Mouse (Mus musculus): Measurements from ENCODE around the gene Gm12185. TPM values are rescaled to one million over a fixed set of nuclear protein-coding genes. Genes with fewer than 3 reads are reported as not detected.
"Not testable (repeated sequence)": the region's sequence is repeated elsewhere in the genome, so short reads cannot be mapped to it uniquely, and the experiment has no call there.

The Gm12185 gene
- polyA plus RNA-seq (2012; rRNA removed), result 0.58 and 1.5 TPM in 2 replicates

DNA sequence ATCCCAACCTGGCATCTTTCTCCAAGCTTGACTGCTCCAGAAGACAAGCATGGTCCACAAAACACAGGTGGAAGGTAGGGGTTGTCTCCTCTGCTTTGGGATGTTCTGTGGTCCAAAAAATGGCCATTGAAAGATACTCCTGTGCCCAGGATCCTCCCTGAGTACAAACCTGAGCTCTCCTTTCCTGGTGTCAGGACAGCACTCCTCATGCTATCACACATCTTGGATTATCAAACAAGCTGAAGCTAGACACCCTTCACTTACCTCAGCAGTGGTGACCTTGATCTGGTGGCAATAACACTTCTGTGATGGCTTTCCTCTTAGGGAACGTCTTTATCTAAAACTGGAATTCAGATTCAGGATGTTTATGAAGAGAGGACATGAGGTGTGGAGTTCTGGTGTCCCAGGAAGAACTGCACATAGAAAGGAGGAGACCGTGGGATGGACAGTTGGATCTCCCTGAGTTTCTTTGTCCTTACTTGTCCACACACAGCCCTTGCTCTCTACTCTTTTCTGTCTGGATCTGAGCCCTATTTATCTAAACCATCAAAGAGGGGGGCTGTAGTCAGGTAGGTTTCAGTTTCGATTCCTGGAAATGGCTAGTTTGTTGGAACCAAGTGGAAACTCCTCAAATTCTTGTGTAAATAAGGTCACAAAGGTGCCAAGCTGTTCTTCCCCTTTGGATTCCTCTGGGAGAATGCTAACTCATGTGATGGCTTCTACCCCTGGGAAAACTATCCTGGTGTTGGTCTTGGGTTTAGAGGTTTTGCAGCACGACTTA lies at the start of gene Gm12185:
TSS of gene Gm12185 (minus strand) at position 487 of the 781 bp plus-strand sequence.
- DNase-seq (ENCODE audit: low spot score), result not testable (repeated sequence)

DNA sequence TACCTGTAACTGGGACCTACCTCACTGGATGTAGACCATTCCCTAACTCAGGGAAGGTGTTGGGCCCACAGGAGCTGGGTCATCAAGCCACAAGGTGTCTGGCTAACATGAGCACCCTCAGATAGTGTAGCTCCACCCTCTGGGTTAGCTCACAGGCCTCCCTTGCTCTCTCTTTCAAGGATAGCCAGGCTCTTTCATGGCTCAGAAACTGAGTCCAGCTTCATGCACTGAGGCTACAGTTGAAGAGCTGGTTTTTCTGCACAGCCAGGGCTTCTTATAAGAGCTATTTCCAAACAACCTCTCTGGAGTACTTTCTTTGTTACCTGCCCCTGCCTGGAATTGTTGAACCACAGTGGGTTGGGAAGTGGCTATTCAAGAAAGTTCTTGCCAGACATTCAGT lies 20.0 kb upstream of the Gm12185 start:
- not testable (repeated sequence) for DNase-seq (ENCODE audit: low spot score)

DNA sequence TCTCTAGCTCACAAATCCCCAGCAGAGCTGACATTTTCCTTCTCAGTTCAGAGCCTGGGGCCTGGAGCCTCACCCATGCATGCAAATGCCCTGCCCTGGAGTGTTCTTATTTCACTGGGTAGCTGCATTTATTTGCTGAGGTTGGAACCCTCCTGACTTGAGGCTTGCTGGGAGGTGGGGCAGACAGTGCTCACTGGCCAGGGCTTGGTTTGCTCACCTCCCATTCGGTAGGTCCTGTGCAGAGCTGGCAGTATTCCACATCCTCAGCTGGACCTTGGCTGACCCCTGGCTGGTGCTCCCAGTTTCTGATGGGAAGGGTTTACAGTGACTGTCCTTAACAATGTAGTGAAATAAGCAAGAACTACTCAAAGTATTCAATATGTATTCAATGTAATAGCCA lies 14.8 kb upstream of the Gm12185 start:
- DNase-seq (ENCODE audit: low spot score), result not testable (repeated sequence)

- DNase-seq (ENCODE audit: low spot score), result not testable (repeated sequence)
Observed at GRCm38 (mm10) chr11:49006317-49006716, 14.3 kb upstream of the Gm12185 start.

DNA sequence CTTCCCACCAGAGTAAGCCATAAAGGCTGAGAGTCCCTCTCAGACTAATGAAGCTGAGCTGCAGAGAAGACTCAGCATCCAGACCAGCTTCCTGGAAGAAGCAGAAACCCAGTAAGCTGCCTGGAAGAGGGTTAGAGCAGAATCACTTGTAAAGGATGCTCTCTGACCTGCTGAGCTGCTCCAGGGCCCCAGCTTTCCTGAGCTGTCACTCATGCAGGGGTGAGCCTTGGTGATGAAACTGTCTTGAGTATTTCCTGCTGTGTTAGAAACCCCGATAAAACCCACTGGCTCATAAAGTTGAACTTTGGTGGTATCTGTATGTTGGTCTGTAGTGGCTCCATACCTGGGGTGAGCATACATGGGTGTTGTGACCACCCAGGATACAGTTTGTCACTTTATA lies 8.4 kb upstream of the Gm12185 start:
- DNase-seq (ENCODE audit: low spot score), result not testable (repeated sequence)

DNA sequence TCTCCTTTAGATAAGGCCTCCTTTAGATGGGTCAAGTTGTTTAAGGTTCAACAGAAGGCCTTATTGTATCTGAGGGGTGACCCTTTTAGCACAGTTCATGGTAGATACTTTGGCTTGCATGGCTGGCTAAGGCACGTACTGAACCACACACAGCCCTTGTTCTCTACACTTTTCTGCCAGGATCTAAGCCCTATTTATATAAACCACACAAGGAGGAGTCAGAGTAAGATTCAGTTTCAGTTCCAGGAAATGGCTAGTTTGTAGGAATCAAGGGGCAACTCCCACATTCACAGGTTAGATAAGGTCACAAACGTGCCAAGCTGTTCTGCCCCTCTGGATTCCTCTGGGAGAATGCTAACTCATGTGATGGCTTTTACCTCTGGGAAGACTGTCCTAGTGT lies 2.0 kb upstream of the Gm12185 start, which contains the start of gene Tgtp1:
TSS of gene Tgtp1 (minus strand) at position 155 of the 400 bp plus-strand sequence.
- not testable (repeated sequence) for DNase-seq (ENCODE audit: low spot score)

DNA sequence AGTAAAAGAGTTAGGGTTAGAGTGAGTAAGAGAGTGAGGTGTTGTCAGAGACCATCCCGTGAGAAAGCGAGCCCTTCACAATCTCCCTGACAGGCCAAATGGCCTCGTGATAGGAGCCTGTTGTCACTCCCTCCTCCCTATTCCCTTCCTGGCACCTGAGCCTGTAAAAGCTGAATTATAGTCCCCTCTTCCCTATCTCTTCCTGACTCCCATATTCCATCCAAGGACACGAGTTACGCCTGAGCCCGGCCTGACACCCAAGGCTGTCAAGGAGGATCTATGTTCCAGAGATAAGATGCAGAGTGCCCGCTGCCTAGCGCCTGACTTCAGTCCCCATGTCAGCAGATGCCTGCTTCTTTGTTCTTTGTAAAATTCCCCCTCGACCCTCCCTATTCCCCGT lies 1.3 kb upstream of the Gm12185 start:
- DNase-seq (ENCODE audit: low spot score), result not testable (repeated sequence)

DNA sequence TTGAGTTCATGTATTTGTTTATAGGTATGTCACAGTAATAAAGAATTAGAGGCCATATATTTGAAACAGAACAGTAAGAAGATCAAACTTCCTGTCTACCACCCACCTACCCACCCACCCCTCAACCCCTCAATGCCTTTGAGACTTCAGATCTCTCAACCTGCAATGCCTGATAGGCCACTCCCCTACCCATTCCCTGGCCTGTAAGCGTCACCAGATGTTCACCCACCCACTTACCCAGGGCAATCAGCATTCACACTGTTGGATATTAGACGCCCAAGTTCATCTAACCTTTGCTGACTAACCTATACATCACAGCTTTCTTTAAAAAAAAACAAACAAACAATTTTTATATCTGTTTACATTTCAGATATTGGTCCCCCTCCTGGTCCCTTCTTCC lies 2.0 kb downstream of the Gm12185 start:
- DNase-seq (ENCODE audit: low spot score), result not testable (repeated sequence)

GRCm38 (mm10) chr11:48988219-48988618 lies 3.8 kb downstream of the Gm12185 start:
- not testable (repeated sequence) for DNase-seq (ENCODE audit: low spot score)

- DNase-seq (ENCODE audit: low spot score), result not testable (repeated sequence)
Observed at GRCm38 (mm10) chr11:48982848-48983247, 9.2 kb downstream of the Gm12185 start.

- not testable (repeated sequence) for DNase-seq (ENCODE audit: low spot score)
Observed at GRCm38 (mm10) chr11:48980052-48980451, 12.0 kb downstream of the Gm12185 start.

DNA sequence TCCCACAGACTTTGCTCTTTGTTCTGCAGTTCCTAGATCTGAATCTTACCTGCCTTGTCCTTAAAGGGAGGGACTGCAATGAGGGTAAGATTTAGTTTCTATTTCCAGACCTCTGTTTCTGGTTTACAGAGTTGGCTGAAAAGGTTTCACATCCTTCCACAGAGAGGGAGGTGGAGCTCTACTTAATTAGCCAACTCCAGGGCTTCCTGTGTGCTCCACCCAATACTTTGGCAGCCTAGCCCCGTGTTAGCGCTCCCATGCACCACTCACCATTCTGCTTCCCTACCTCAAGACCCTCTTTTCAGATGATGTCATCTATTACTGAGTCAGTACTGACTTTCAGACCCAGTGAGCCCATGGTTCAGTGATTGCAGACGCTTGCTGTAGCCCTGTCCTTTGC lies 12.8 kb downstream of the Gm12185 start, which contains the start of gene 9930111J21Rik1:
TSS of gene 9930111J21Rik1 (minus strand) at position 148 of the 400 bp plus-strand sequence.
- DNase-seq (ENCODE audit: low spot score), result not testable (repeated sequence)

DNA sequence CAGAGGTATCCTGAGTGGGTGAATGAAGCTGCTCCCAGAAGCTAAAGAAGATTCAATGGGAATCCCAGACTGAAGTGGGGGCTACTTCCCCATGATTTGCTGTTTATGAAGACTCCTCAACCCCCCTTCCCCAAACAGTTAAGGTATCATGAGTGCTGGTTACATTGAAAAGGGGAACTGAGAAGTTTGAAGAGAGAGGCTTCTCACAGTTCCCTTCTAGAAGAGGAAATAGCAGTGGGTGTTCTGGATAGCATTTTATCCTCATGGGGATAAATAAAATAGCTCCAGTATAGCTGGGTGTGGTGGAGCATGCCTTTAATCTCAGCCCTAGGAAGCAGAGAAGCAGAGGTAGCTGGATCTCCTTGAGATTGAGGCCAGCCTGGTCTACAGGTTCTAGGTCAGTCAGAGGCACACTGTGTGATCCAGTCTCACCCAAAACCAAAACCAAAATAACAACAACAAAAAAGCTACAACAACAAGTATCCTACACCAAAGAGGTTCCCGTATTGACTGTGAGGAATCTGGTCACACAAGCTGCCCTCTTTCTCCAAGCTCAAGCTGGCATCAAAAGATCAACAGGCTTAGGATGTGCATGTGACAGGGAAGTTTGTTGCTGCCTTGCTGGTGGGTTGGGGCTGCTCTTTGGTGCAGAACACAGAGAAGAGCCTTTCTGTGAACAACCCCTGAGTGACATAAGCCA lies 13.6 kb downstream of the Gm12185 start, which contains the start of gene Olfr56:
TSS of gene Olfr56 (plus strand) at position 650 of the 700 bp plus-strand sequence.
- DNase-seq (ENCODE audit: low spot score), result not testable (repeated sequence)

- not testable (repeated sequence) for DNase-seq (ENCODE audit: low spot score)
Observed at GRCm38 (mm10) chr11:48974686-48975085, 17.3 kb downstream of the Gm12185 start.

GRCm38 (mm10) chr11:48946090-48946489 lies 45.9 kb downstream of the Gm12185 start, which contains the start of gene Psme2b:
Gene Psme2b, minus strand, starts transcription at chr11:48946190.
- DNase-seq (ENCODE audit: low spot score), result not testable (repeated sequence)

- DNase-seq (ENCODE audit: low spot score), result not testable (repeated sequence)
Observed at GRCm38 (mm10) chr11:48939286-48939685, 52.7 kb downstream of the Gm12185 start.

- not testable (repeated sequence) for DNase-seq (ENCODE audit: low spot score)
Observed at GRCm38 (mm10) chr11:48935291-48935690, 56.7 kb downstream of the Gm12185 start.

DNA sequence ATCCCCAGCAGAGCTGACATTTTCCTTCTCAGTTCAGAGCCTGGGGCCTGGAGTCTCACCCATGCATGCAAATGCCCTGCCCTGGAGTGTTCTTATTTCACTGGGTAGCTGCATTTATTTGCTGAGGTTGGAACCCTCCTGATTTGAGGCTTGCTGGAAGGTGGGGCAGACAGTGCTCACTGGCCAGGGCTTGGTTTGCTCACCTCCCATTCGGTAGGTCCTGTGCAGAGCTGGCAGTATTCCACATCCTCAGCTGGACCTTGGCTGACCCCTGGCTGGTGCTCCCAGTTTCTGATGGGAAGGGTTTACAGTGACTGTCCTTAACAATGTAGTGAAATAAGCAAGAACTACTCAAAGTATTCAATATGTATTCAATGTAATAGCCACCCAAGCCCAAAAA lies 58.1 kb downstream of the Gm12185 start:
- DNase-seq (ENCODE audit: low spot score), result not testable (repeated sequence)

DNA sequence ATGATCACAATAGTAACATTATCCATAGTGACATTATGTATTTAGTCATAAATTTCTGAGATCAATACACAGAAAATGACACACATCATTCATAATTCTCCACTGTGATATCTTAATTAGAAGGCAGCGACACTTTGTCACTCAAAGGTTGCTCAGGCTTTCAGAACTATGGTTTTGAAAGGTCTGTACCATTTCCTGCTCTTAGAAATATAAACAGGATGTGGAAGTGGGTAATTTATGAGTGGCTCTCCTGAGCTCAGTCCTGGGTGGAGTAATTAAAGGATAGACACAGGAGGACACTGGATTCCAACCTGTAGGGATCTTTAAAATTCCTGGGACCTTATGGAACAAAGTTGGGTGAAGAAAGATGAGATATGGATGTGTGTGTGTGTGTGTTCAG lies 58.6 kb downstream of the Gm12185 start:
- not testable (repeated sequence) for DNase-seq (ENCODE audit: low spot score)

- DNase-seq (ENCODE audit: low spot score), result not testable (repeated sequence)
Observed at GRCm38 (mm10) chr11:48928068-48928467, 64.0 kb downstream of the Gm12185 start.

DNA sequence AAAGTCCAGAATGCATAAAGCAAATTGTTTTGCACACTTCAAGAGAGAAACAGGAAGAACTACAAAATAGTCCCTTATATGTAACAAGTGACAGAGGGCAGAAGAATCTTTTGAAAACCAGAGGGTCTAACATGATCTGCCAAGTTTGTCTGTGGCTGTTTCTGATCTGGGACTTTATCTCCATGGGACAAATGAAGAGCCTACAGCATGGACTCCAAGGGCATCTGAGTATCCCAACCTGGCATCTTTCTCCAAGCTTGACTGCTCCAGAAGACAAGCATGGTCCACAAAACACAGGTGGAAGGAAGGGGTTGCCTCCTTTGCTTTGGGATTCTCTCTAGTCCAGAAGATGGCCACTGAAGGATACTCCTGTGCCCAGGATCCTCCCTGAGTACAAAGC lies 65.6 kb downstream of the Gm12185 start:
- not testable (repeated sequence) for DNase-seq (ENCODE audit: low spot score)

GRCm38 (mm10) chr11:48923818-48924217 lies 68.2 kb downstream of the Gm12185 start:
- not testable (repeated sequence) for DNase-seq (ENCODE audit: low spot score)
